Mouse (Mus musculus) heart, embryonic 12.5 days (tissue): Measurements from ENCODE around the gene Ier2. TPM values are rescaled to one million over a fixed set of nuclear protein-coding genes. Genes with fewer than 3 reads are reported as not detected.

Experiments used
- ATAC-seq: fragments of 200-750 bp; cut with Nextera tagmentation; 2 replicates; pipeline ENCODE4 v1.8.0; 2017; ENCODE audit warnings: moderate TSS enrichment, moderate library complexity; ENCODE audit not compliant: insufficient number of reproducible peaks, low FRiP score
- H3K27ac ChIP-seq: fragments of 300-500 bp; sonication (generic); 2 replicates; pipeline ENCODE4 v1.5.1; 2016; ENCODE audit warnings: mild to moderate bottlenecking, moderate library complexity; ENCODE audit not compliant: poor library complexity, severe bottlenecking
- H3K27me3 ChIP-seq: fragments of 300-500 bp; sonication (generic); replicated peaks from 2 replicates; pipeline ENCODE4 v1.6.1; 2016; ENCODE audit warnings: mild to moderate bottlenecking, moderate library complexity
- H3K36me3 ChIP-seq: fragments of 300-500 bp; sonication (generic); 2 replicates; pipeline ENCODE4 v1.6.1; 2016; ENCODE audit warnings: mild to moderate bottlenecking, moderate library complexity
- H3K4me1 ChIP-seq: fragments of 300-500 bp; sonication (generic); replicated peaks from 2 replicates; pipeline ENCODE4 v1.6.1; 2016; ENCODE audit warnings: mild to moderate bottlenecking
- H3K4me2 ChIP-seq: fragments of 300-500 bp; sonication (generic); 2 replicates; pipeline ENCODE4 v1.6.1; 2016; ENCODE audit warnings: mild to moderate bottlenecking, moderate library complexity
- H3K4me3 ChIP-seq: fragments of 300-500 bp; sonication (generic); 2 replicates; pipeline ENCODE4 v1.5.1; 2016; ENCODE audit warnings: mild to moderate bottlenecking
- H3K9ac ChIP-seq: fragments of 300-500 bp; sonication (generic); 2 replicates; pipeline ENCODE4 v1.6.1; 2016; ENCODE audit warnings: mild to moderate bottlenecking, moderate library complexity
- H3K9me3 ChIP-seq: fragments of 300-500 bp; sonication (generic); replicated peaks from 2 replicates; pipeline ENCODE4 v1.6.1; 2016; ENCODE audit warnings: mild to moderate bottlenecking, moderate library complexity
- WGBS: fragments of 180-500 bp; shearing (Covaris S2); methylation state at CpG from one replicate; pipeline ENCODE4 v1.1.7; 2016; 5-methylcytosine and 5-hydroxymethylcytosine counted together
- polyA plus RNA-seq: library from polyadenylated mRNA; unstranded; fragments of >200 nt; fragmentation: Nextera tagmentation; extraction: Ambion mirVana; gene quantifications from 2 replicates; pipeline ENCODE4 v1.2.1, GENCODE M21; 2016

Ier2 gene
- 63.4 and 68.1 TPM in 2 replicates for polyA plus RNA-seq

DNA sequence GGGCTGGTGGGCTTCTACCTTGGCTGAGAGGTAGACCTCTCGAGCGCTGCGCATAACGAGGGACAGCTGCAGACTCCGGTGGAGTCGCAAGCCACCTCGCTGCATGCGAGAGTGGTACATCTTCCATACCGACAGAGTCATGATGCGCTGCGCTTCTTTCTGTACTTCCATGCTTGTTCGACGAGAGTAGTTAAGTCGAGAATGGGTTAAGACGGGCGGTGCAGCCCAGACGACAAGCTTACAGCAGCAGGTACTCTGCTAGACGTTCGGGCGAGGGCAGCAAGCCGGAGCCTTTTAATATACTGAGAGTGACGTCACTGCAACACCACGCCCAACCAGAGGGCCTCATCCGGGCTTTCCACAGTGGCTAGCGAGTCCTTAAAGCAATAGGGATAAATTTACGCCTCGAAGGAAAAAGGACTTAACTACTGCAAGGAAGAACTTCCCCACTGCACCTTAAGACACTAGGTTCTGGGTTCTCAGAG is at the start of gene Ier2:
Ier2 (minus strand) TSS at position 272 of the 485 bp plus-strand sequence.
- Histone ChIP-seq H3K27me3 (no peaks in the 10 kb centered on the region), H3K4me3 (peak within 1 kb of the TSS; percentile 91), H3K4me1 (peaks cover 33% of the 10 kb centered on the region), H3K27ac (peak within 1 kb of the TSS; percentile 98), H3K9me3 (no peaks in the 10 kb centered on the region), H3K9ac (peak within 1 kb of the TSS; percentile 97), H3K36me3 (0 out of 2 replicates have a peak, but pooled peaks cover 3% of the 10 kb centered on the region), H3K4me2 (peak within 1 kb of the TSS; percentile 85)
- under 1% methylated on average over 27 of the region's 27 CpGs for WGBS
- ATAC-seq, result peak; percentile 79

DNA sequence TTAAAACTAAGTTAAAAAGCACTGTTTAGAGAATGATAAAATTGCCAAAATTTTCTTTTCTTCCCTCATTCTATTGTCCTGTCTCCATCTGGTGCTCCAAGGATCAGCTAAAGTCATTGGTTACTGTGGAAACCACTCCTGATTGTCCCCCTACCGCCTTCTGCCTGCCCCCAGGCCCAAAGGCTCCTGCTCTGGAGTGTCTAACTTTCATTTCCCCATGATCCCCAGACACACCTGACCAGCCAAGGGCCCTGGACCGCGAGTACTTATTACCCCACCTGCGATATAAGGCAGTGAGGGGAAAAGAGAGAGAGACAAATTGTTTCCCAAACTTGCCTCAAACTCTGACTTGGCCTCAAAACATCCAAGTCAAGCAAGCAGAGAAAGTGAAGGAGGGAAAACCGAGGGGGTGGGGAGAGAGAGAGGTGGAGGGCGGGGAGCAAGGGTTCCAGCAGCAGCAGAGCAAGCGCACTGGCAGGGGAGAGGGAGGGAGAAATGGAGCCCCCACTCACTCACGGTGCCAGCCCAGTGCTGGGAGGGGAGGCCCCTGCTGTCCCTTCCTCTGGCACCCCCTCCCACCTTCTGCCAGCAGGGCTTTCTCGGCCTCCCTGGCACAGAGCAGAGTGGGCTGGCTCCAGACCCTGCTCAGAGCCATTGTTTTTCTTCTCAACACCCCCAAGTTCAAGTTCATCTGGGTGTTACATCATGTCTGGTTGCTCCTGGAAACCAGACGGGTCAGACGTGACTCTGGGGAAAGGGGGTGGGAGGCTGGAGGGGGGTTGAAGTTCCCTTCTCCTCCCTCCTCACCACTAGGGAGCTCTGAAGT is 49.5 kb upstream of the Ier2 start:
- Histone ChIP-seq H3K4me1 (peaks cover 71% of the 10 kb centered on the region), H3K27ac (peak overlapping the region; percentile 73), H3K9me3 (no peaks in the 10 kb centered on the region), H3K4me2 (peak overlapping the region; percentile 42), H3K4me3 (no peak overlapping the region), H3K27me3 (peaks cover 66% of the 10 kb centered on the region), H3K36me3 (no peaks in the 10 kb centered on the region), H3K9ac (0 out of 2 replicates have a peak overlapping the region, but pooled peaks have one; percentile 43)
- peak; percentile 47 for ATAC-seq
- 24% methylated on average over 11 of the region's 11 CpGs for WGBS

DNA sequence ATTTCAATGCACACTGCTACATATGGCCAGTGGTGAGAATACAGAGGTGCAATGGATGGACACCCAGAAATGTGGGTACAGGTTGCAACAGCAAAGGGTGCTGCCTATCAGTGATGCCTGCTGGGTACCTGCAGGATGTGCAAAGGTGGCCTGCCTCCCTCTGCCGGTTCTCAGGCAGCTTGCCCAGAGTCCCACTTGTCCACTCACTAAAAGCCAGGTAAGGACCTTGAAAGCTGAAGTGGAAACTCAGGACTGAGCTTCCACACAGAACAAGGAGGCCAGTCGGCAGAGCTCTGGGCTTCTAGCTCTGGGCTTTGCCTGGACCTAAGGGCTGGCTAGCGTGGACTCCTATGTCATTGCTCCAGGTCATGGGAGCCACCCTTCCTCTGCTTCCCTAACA is 48.7 kb upstream of the Ier2 start:
- Histone ChIP-seq H3K9me3 (no peaks in the 10 kb centered on the region), H3K36me3 (no peaks in the 10 kb centered on the region), H3K27ac (peak overlapping the region; percentile 73), H3K4me1 (peaks cover 77% of the 10 kb centered on the region), H3K4me2 (no peak overlapping the region), H3K4me3 (no peak overlapping the region), H3K27me3 (peaks cover 63% of the 10 kb centered on the region), H3K9ac (0 out of 2 replicates have a peak overlapping the region, but pooled peaks have one; percentile 43)
- ATAC-seq, result no peak
- 62% methylated on average over 3 of the region's 3 CpGs for WGBS

DNA sequence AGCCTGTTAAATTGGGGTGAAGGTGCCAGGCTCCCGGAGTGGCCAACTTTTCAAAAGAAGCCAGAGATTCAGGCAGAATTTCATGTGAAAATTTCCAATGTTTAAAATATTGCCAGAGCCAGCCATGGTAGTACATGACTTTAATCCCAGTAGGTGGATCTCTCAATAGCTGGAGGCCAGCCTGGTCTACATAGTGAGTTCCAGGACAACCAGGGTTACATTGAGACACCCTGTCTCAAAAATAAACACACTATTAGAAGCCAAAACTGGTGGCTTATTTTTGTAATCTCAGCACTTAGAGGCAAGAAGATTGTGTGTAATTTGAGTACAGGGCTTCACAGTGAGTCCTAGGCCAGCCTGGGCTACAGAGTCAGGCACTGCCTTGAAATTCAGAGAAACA is 47.3 kb upstream of the Ier2 start:
- H3K4me2 ChIP-seq, result no peak overlapping the region
- ATAC-seq, result no peak
- 85% methylated on average over 1 of the region's 1 CpGs for WGBS
- peaks cover 58% of the 10 kb centered on the region for H3K27me3 ChIP-seq
- H3K36me3 ChIP-seq, result no peaks in the 10 kb centered on the region
- no peak overlapping the region for H3K4me3 ChIP-seq
- H3K27ac ChIP-seq, result no peak overlapping the region
- peaks cover 78% of the 10 kb centered on the region for H3K4me1 ChIP-seq
- no peak overlapping the region for H3K9ac ChIP-seq
- H3K9me3 ChIP-seq, result no peaks in the 10 kb centered on the region

DNA sequence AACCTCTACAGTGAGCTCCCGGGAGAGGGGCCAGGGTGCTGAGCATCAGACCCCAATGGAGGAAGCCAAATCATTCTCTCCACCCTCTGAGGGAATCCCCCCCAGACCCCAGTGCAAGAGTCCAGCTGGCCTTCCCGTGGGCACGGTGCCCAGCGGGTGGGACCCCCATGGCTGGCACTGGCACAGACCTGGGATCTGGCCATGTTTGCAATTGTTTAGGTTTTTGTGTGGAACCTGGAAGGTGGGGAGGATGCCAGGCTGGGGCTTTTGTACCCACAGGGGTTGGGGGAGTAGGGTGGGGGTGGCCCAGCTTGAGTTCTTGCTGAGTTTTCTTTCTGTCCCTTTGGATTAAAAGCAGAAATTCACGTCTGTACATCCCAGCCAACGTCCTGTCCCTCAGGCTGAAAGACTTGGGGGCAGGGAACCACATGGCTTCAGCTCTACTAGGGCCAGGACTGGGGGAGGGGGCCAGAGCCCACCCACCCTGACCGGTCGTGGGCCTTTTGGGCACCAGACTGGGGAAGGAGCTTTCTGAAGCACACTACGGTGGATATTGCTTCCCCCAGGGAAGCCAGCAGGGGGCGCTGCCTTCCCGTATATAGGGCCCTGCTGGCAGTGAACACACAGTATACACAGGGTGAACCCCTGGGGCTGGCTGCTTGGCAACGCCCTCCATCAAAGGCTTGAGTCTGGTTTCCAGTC is 46.3 kb upstream of the Ier2 start:
- H3K36me3 ChIP-seq, result no peaks in the 10 kb centered on the region
- H3K27ac ChIP-seq, result no peak overlapping the region; the same call in 1 of the 2 replicates
- no peaks in the 10 kb centered on the region for H3K9me3 ChIP-seq
- H3K4me2 ChIP-seq, result no peak overlapping the region
- H3K9ac ChIP-seq, result peak overlapping the region; percentile 51; the same call in 1 of the 2 replicates
- WGBS, result 15% methylated on average over 12 of the region's 12 CpGs
- ATAC-seq, result peak; percentile 22; the same call in 1 of the 2 replicates
- peaks cover 57% of the 10 kb centered on the region for H3K27me3 ChIP-seq
- no peak overlapping the region for H3K4me3 ChIP-seq
- H3K4me1 ChIP-seq, result peaks cover 78% of the 10 kb centered on the region

DNA sequence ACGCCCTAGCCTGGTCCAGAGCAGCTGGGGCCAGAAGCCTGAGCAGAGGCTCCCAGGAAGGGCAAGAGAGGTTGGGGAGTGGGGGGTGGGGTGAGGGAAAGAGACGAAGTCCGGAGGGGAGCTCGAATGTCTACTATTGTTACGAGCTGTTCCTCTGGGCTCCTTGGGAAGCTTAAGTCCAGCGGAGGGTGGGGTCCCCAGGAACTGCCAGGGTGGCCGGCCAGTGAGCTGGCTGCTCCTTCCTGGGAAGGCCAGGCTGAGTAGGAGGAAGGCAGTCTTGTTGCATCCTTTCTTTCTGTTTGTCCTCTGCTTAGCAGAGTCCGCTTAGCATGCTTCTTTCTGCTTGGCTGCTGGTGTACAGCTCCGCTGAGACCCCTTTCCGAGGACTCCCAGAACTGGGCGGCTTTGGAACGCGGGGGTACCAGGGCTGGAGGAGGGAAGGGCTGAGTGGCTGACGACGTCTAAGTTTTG is 45.5 kb upstream of the Ier2 start:
- H3K36me3 ChIP-seq, result no peaks in the 10 kb centered on the region
- H3K4me1 ChIP-seq, result peaks cover 77% of the 10 kb centered on the region
- peak overlapping the region; percentile 60 for H3K4me2 ChIP-seq
- H3K27me3 ChIP-seq, result peaks cover 57% of the 10 kb centered on the region
- H3K9me3 ChIP-seq, result no peaks in the 10 kb centered on the region
- no peak for ATAC-seq
- peak overlapping the region; percentile 44 for H3K4me3 ChIP-seq
- 11% methylated on average over 15 of the region's 15 CpGs for WGBS
- H3K9ac ChIP-seq, result peak overlapping the region; percentile 53
- H3K27ac ChIP-seq, result peak overlapping the region; percentile 63

DNA sequence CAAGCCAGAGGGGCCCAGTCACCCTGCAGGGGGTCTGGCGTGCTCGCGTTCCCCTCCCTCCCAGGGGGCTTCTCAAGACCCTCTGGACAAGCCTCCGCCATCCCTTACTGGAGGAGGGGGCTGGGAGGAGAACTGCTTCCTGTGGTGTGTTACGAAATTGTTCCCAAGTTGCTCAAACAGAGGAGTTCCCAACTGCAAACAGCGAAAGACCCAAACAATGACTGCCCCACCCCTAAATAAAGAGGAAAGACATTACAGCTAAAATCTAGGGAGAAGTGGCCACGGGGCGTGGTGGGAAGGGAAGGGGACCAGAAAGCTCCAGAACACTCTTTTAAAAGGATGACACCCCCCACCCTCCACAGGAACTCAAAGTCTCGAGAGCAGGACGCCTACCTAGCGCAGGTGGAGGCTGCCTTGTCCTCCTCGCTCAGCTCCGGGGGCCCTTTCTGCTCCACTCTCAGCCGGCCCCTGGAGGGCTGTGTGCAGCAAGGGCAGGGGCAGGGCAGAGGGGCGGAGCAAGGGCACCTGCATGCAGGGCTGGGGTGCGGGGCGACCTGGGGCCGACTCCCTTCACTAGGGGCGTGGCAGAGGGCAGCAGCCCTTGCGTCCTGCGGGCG is 44.7 kb upstream of the Ier2 start:
- Histone ChIP-seq H3K36me3 (no peaks in the 10 kb centered on the region), H3K4me3 (peak overlapping the region; percentile 44), H3K4me1 (peaks cover 76% of the 10 kb centered on the region), H3K9me3 (no peaks in the 10 kb centered on the region), H3K27me3 (peaks cover 63% of the 10 kb centered on the region), H3K4me2 (peak overlapping the region; percentile 60), H3K9ac (peak overlapping the region; percentile 53), H3K27ac (peak overlapping the region; percentile 63)
- 6% methylated on average over 22 of the region's 22 CpGs for WGBS
- peak; percentile 79 for ATAC-seq

DNA sequence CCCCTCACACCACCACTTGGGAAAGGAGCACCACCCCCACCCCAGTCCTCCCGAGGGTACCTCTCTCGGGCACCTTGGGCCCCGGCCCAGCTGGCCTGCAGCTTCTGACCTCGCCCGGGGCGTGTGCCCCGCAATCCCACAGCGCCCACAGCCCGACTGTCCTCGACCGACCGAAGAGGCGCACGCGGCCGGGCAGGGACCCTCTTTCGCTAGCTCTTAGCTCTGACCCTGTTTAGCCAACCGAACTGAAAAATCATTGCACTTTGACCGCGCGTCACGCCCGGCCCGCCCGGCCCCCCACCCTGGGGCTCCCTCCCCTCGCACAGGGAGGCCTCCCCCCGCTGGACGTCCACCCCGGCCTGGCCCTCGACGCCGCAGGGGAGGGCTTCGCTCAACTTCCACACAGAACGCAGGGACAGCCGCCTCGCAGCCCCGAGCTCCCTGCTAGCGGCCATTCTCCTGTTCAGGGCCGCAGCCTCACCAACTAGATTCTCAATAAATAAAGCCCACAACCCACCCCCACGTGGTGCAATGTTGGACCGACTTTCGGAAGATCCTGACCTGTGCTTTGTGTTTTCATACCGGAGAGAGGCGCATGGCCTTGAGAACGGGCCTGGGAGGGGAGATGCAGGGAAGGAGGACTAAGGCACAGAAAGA is 44.1 kb upstream of the Ier2 start:
- Histone ChIP-seq H3K4me2 (peak overlapping the region; percentile 60), H3K4me1 (peaks cover 76% of the 10 kb centered on the region), H3K4me3 (peak overlapping the region; percentile 44), H3K27ac (peak overlapping the region; percentile 63), H3K27me3 (peaks cover 64% of the 10 kb centered on the region), H3K9me3 (no peaks in the 10 kb centered on the region), H3K36me3 (no peaks in the 10 kb centered on the region), H3K9ac (peak overlapping the region; percentile 53)
- ATAC-seq, result peak; percentile 49
- 2% methylated on average over 43 of the region's 45 CpGs for WGBS

DNA sequence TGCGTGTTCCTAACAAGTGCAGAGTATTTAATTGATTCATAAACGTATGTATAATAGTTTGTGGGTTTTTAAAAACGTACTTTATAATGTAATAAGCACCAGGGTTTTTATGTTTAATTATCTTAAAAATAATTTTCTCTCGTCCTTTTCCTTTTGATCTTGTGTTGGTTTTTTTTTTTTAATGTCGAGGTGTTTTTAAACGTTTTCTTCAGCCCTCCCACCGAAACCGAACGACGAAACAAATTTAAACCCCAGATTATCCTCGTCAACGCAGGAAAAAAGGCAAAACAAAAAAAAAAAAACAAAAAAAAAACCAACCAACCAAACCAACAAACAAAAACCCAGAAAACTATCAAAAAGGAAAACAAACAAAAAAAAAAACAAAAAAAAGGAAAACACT is 43.3 kb upstream of the Ier2 start:
- Histone ChIP-seq H3K9me3 (no peaks in the 10 kb centered on the region), H3K27me3 (peaks cover 56% of the 10 kb centered on the region), H3K4me3 (peak overlapping the region; percentile 54), H3K4me2 (peak overlapping the region; percentile 66), H3K27ac (peak overlapping the region; percentile 91), H3K9ac (peak overlapping the region; percentile 79), H3K36me3 (no peaks in the 10 kb centered on the region), H3K4me1 (peaks cover 76% of the 10 kb centered on the region)
- 4% methylated on average over 12 of the region's 12 CpGs for WGBS
- no peak for ATAC-seq
